Mouse (Mus musculus): ENCODE results near the gene Bmp2k.

DNA sequence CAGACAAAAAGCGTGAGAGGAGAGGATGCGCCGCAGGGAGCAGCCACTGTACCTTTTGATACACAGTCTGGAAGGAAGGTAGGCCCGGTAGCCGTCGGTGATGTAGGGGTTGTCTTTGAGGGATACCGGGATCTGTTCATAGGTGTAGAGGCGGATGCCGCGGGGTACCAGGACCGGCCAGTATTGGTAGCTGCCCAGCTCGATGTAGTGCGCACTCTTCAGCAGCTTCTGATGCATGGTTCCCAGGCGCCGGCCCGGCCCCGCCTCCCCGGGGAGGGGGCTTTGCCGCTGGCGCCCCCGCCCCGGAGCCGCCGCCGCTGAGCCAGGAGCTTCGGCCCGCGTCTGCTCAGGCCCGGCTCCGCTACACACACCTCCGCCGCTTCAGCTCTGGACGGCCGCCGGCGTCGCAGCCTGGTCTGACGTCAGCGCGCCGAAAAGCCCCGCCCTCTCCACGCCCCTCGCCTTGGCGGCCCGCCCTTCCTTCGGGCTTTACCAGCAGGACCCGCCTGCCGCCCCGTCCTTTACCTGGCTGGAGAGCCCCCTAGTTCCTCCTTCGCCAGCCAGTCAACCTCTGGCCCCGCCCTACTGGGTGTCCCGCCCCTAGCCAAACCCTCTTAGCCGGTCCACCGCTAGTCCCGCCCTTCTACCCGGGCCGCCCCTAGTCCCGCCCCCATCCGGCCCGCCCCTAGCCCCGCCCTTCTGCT is 113.9 kb downstream of the Bmp2k start, which contains the start of gene Paqr3:
- TF ChIP-seq RAD21 (IDR thresholded peaks at IDR 0.05; ENCODE audit: low read depth, low read length) (no peak), CTCF (conservative IDR thresholded peaks at IDR 0.05 in 1 of 2, IDR thresholded peaks at IDR 0.05 in 1 of 2; ENCODE audit: low read depth in 2 of 2, low read length in 2 of 2) (no peak), TCF12 (IDR thresholded peaks at IDR 0.05; ENCODE audit: low read depth, low read length) (peak; percentile 50; the same call in 1 of the 2 replicates), GABPA (IDR thresholded peaks at IDR 0.05; ENCODE audit: insufficient replicate concordance, low read depth, low read length) (no peak), ZC3H11A (IDR thresholded peaks at IDR 0.05; ENCODE audit: low read depth, low read length) (no peak), ELF1 (IDR thresholded peaks at IDR 0.05; ENCODE audit: low read depth, low read length) (peak; percentile 74), E2F4 (IDR thresholded peaks at IDR 0.05; ENCODE audit: insufficient replicate concordance, low read depth, low read length) (no peak), MAFK (IDR thresholded peaks at IDR 0.05; ENCODE audit: insufficient replicate concordance, low read length) (no peak)

Data from CH12.LX (cell line).